ENCODE assay signal across 8 mouse cellular contexts in genomic region chr3:82357340-82357739, GRCm38 (mm10). TPM values are rescaled to one million over a fixed set of nuclear protein-coding genes. Genes with fewer than 3 reads are reported as not detected.
DNase-seq lines count a peak whose midpoint lies in the region; ATAC-seq and TF ChIP-seq lines count a peak whose summit lies in the region.

No protein-coding gene starts in this region.

- no peak for DNase-seq in kidney, postnatal 0 days (ENCODE audit: low spot score)
- no peak for DNase-seq in kidney, postnatal 14 days
- no peak for DNase-seq in intestine, embryonic 14.5 days (ENCODE audit: low spot score)
- DNase-seq in midbrain, postnatal 0 days (ENCODE audit: low spot score) = no peak
- DNase-seq in layer of hippocampus, adult 9-10 months (ENCODE audit: low spot score) = no peak
- DNase-seq in ovary, postnatal 14 days (ENCODE audit: low spot score) = no peak
- no peak for DNase-seq in embryo, embryonic 11 days

- peak overlapping the region; percentile 81 for H3K4me2 ChIP-seq in kidney, postnatal 0 days (ENCODE audit: low read length)
- H3K4me2 ChIP-seq in embryonic facial prominence, embryonic 13.5 days = peak overlapping the region; percentile 73
- peak overlapping the region; percentile 77 for H3K4me2 ChIP-seq in intestine, embryonic 14.5 days (ENCODE audit: low read length)
- peak overlapping the region; percentile 54 for H3K4me2 ChIP-seq in midbrain, postnatal 0 days (ENCODE audit: low read depth, low read length, poor library complexity, severe bottlenecking)

- no peak for TF ChIP-seq CTCF in kidney, postnatal 0 days (IDR thresholded peaks at IDR 0.05; ENCODE audit: low read depth)
- TF ChIP-seq CTCF in midbrain, postnatal 0 days (IDR thresholded peaks at IDR 0.05) = no peak

- H3K4me3 ChIP-seq in kidney, postnatal 0 days (replicated peaks; ENCODE audit: low read depth, low read length) = peak overlapping the region; percentile 55
- peak overlapping the region; percentile 74 for H3K4me3 ChIP-seq in embryonic facial prominence, embryonic 13.5 days
- H3K4me3 ChIP-seq in intestine, embryonic 14.5 days (ENCODE audit: low read depth, low read length) = peak overlapping the region; percentile 82
- peak overlapping the region; percentile 72 for H3K4me3 ChIP-seq in midbrain, postnatal 0 days (ENCODE audit: low read depth, low read length)

- WGBS in kidney, postnatal 0 days = 11% methylated on average over 5 of the region's 5 CpGs
- WGBS in embryonic facial prominence, embryonic 13.5 days = 1% methylated on average over 5 of the region's 5 CpGs
- WGBS in intestine, embryonic 14.5 days = 5% methylated on average over 5 of the region's 5 CpGs
- WGBS in midbrain, postnatal 0 days = under 1% methylated on average over 4 of the region's 5 CpGs

- no peaks in the 10 kb centered on the region for H3K4me1 ChIP-seq in kidney, postnatal 0 days (replicated peaks; ENCODE audit: insufficient read depth, low read length)
- peaks cover 7% of the 10 kb centered on the region for H3K4me1 ChIP-seq in embryonic facial prominence, embryonic 13.5 days
- 0 out of 2 replicates have a peak, but pooled peaks cover 3% of the 10 kb centered on the region for H3K4me1 ChIP-seq in intestine, embryonic 14.5 days (replicated peaks; ENCODE audit: control insufficient read depth, insufficient read depth, low read length)
- peaks cover 6% of the 10 kb centered on the region; the same call in 1 of the 2 replicates for H3K4me1 ChIP-seq in midbrain, postnatal 0 days (ENCODE audit: insufficient read depth, low read length)

- ATAC-seq in kidney, postnatal 0 days (replicated peaks; ENCODE audit: low FRiP score, low read depth) = no peak
- no peak for ATAC-seq in embryonic facial prominence, embryonic 13.5 days (ENCODE audit: insufficient number of reproducible peaks, insufficient read depth, low FRiP score, low TSS enrichment, low read depth)
- ATAC-seq in intestine, embryonic 14.5 days (replicated peaks; ENCODE audit: low FRiP score, low TSS enrichment, low read depth) = peak; percentile 28
- ATAC-seq in midbrain, postnatal 0 days (ENCODE audit: low FRiP score) = peak; percentile 29

- H3K36me3 ChIP-seq in kidney, postnatal 0 days (ENCODE audit: insufficient read depth, low read length) = no peaks in the 10 kb centered on the region
- H3K36me3 ChIP-seq in embryonic facial prominence, embryonic 13.5 days = no peaks in the 10 kb centered on the region
- 0 out of 2 replicates have a peak, but pooled peaks cover 8% of the 10 kb centered on the region for H3K36me3 ChIP-seq in intestine, embryonic 14.5 days (ENCODE audit: control insufficient read depth, insufficient read depth, low read length)
- H3K36me3 ChIP-seq in midbrain, postnatal 0 days (ENCODE audit: insufficient read depth, low read length) = peaks cover 11% of the 10 kb centered on the region

- H3K27me3 ChIP-seq in kidney, postnatal 0 days (ENCODE audit: insufficient read depth, low read length) = no peaks in the 10 kb centered on the region
- no peaks in the 10 kb centered on the region for H3K27me3 ChIP-seq in embryonic facial prominence, embryonic 13.5 days
- no peaks in the 10 kb centered on the region for H3K27me3 ChIP-seq in intestine, embryonic 14.5 days (replicated peaks; ENCODE audit: control insufficient read depth, insufficient read depth, low read length)
- H3K27me3 ChIP-seq in midbrain, postnatal 0 days (ENCODE audit: insufficient read depth, low read length) = no peaks in the 10 kb centered on the region

- no peak overlapping the region for H3K9ac ChIP-seq in kidney, postnatal 0 days (ENCODE audit: low read depth, low read length)
- peak overlapping the region; percentile 60; the same call in 1 of the 2 replicates for H3K9ac ChIP-seq in embryonic facial prominence, embryonic 13.5 days
- H3K9ac ChIP-seq in intestine, embryonic 14.5 days (ENCODE audit: low read length) = peak overlapping the region; percentile 44
- H3K9ac ChIP-seq in midbrain, postnatal 0 days (replicated peaks; ENCODE audit: low read length, poor library complexity, severe bottlenecking) = peak overlapping the region; percentile 39; the same call in 1 of the 2 replicates

- H3K9me3 ChIP-seq in kidney, postnatal 0 days (replicated peaks; ENCODE audit: low read length) = no peaks in the 10 kb centered on the region
- H3K9me3 ChIP-seq in embryonic facial prominence, embryonic 13.5 days = no peaks in the 10 kb centered on the region
- no peaks in the 10 kb centered on the region for H3K9me3 ChIP-seq in intestine, embryonic 14.5 days (ENCODE audit: control insufficient read depth, low read length)
- H3K9me3 ChIP-seq in midbrain, postnatal 0 days (ENCODE audit: low read length) = no peaks in the 10 kb centered on the region

- H3K27ac ChIP-seq in kidney, postnatal 0 days = no peak overlapping the region
- H3K27ac ChIP-seq in embryonic facial prominence, embryonic 13.5 days = no peak overlapping the region
- H3K27ac ChIP-seq in intestine, embryonic 14.5 days (ENCODE audit: low read depth) = 0 out of 2 replicates have a peak overlapping the region, but pooled peaks have one; percentile 59
- H3K27ac ChIP-seq in midbrain, postnatal 0 days (ENCODE audit: low read depth, low read length) = 0 out of 2 replicates have a peak overlapping the region, but pooled peaks have one; percentile 47

RNA-seq across cellular contexts. Expression of gene Map9, which starts 0.5 kb away (rescaled TPM):
- 7.2 and 7.4 TPM in 2 replicates for polyA plus RNA-seq in kidney, postnatal 0 days (2015; fragmentation: Nextera tagmentation; extraction: Ambion mirVana)
- 8.9 and 11.6 TPM in 2 replicates for polyA plus RNA-seq in embryonic facial prominence, embryonic 13.5 days (2015; fragmentation: Nextera tagmentation; extraction: Ambion mirVana)
- polyA plus RNA-seq in intestine, embryonic 14.5 days (2014; fragmentation: Nextera tagmentation; extraction: Ambion mirVana) = 7.8 and 8.6 TPM in 2 replicates
- 84.6 and 104 TPM in 2 replicates for total RNA-seq in midbrain, postnatal 0 days (2014; rRNA removed)
- 158 and 174 TPM in 2 replicates for polyA plus RNA-seq in midbrain, postnatal 0 days (2015; fragmentation: Nextera tagmentation; extraction: Ambion mirVana)

Comparison
In these comparisons a context has a peak if more than half of its experiments do, and no peak if none do; other contexts are left out.
1. ATAC-seq: peak in intestine, embryonic 14.5 days (single experiment) and midbrain, postnatal 0 days (single experiment); none in kidney, postnatal 0 days (single experiment) and embryonic facial prominence, embryonic 13.5 days (single experiment).
2. H3K27ac ChIP-seq: peak in intestine, embryonic 14.5 days (single experiment) and midbrain, postnatal 0 days (single experiment); none in kidney, postnatal 0 days (single experiment) and embryonic facial prominence, embryonic 13.5 days (single experiment).
3. RNA of gene Map9, which starts 0.5 kb away (polyA plus RNA-seq): 158 to 174 TPM in midbrain, postnatal 0 days; 8.9 to 11.6 TPM in embryonic facial prominence, embryonic 13.5 days, 7.8 to 8.6 TPM in intestine, embryonic 14.5 days and 7.2 to 7.4 TPM in kidney, postnatal 0 days; every median in the first group is over 10 times any median in the second.
4. Peak in every context shown above with its lines, with median percentiles within 50 percentile points of each other: H3K4me2 ChIP-seq and H3K4me3 ChIP-seq.